Comparison of ENCODE assay signal across 11 mouse cellular contexts in the genomic region with DNA sequence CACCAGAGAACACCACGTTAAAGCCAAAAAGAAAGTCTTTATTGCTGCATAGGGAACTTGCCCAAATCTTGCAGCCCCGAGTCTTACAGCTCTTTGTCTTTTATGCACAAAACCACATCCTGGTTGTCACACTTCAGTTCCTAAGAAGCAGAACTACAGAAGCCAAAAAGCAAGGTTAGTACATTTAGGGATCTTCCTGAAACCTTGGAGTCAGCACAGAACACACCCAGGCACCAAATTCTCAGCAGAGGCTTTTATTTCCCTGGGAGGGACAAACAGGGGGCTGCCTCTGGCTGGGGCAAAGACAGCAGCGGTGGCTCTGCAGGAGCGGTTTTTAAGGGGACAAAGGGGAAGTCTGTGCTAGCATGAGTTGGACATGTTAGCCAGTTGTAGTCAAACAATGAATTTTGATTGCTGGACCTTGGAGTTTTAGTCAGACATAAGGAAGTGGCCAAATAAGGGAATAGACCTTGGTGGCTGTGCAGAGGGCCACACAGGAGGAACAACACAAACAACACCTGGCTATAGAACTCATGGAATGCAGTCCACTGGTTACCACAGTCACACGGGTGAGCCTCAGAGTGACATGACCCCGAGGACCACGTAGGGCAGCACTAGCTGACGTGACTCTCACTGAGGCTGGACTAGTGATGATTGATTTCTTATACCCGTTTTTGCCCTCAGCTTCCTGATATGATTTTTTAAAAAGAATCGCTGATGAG. TPM values are rescaled to one million over a fixed set of nuclear protein-coding genes. Genes with fewer than 3 reads are reported as not detected.
A peak's percentile ranks its signal among the peaks of the same experiment; 100 is the strongest.
DNase-seq lines count a peak whose midpoint lies in the region; ATAC-seq lines count a peak whose summit lies in the region.
"Had no signal": no experiment of that assay in that cellular context is flagged by ENCODE, and none has a peak within 500 bp of the region (broad histone marks: within the 10 kb centered on the region; RNA-seq: fewer than 3 reads in every experiment).

No protein-coding gene starts in this region.

- H3K9ac ChIP-seq in heart, embryonic 11.5 days (ENCODE audit: low read depth, low read length) = no peak overlapping the region
- H3K9ac ChIP-seq: embryonic facial prominence, embryonic 13.5 days; neural tube, embryonic 13.5 days had no signal

- H3K9me3 ChIP-seq in heart, embryonic 11.5 days (replicated peaks; ENCODE audit: control insufficient read depth, low read length) = no peaks in the 10 kb centered on the region
- no peaks in the 10 kb centered on the region for H3K9me3 ChIP-seq in midbrain, embryonic 10.5 days (replicated peaks)
- H3K9me3 ChIP-seq: embryonic facial prominence, embryonic 13.5 days; neural tube, embryonic 13.5 days had no signal

- ATAC-seq in heart, embryonic 11.5 days (replicated peaks; ENCODE audit: insufficient number of reproducible peaks, low FRiP score, low TSS enrichment) = no peak
- peak; percentile 72 for ATAC-seq in common myeloid progenitor, adult 5-6 weeks (replicated peaks; ENCODE audit: low read depth, poor library complexity, severe bottlenecking)

- H3K4me3 ChIP-seq in heart, embryonic 11.5 days (ENCODE audit: low read depth, low read length) = no peak overlapping the region
- H3K4me3 ChIP-seq in midbrain, embryonic 10.5 days = no peak overlapping the region
- H3K4me3 ChIP-seq: embryonic facial prominence, embryonic 13.5 days; neural tube, embryonic 13.5 days had no signal

- no peaks in the 10 kb centered on the region; the same call in 1 of the 2 replicates for H3K27me3 ChIP-seq in heart, embryonic 11.5 days (ENCODE audit: control insufficient read depth, insufficient read depth, low read length)
- no peaks in the 10 kb centered on the region for H3K27me3 ChIP-seq in midbrain, embryonic 10.5 days (ENCODE audit: low read depth, poor library complexity, severe bottlenecking)
- H3K27me3 ChIP-seq: embryonic facial prominence, embryonic 13.5 days; neural tube, embryonic 13.5 days had no signal

- DNase-seq in heart, adult 11 months = peak; percentile 89
- DNase-seq in B cell, adult 2 months = peak; percentile 66 to 70
- peak; percentile 32 to 64 for DNase-seq in natural killer cell, adult 2 months (ENCODE audit: low spot score in 2 of 2)
- no peak for DNase-seq in midbrain, embryonic 10.5 days (ENCODE audit: low spot score)
- no peak for DNase-seq in kidney, postnatal 14 days
- no peak for DNase-seq in frontal cortex, postnatal 25 days (ENCODE audit: low spot score in 2 of 2)
- DNase-seq: cerebellum, adult 11 months had no signal

- no peak overlapping the region for H3K4me2 ChIP-seq in heart, embryonic 11.5 days
- H3K4me2 ChIP-seq: embryonic facial prominence, embryonic 13.5 days; neural tube, embryonic 13.5 days had no signal

- H3K4me1 ChIP-seq in heart, embryonic 11.5 days (ENCODE audit: control insufficient read depth, insufficient read depth, low read length) = no peaks in the 10 kb centered on the region
- H3K4me1 ChIP-seq in midbrain, embryonic 10.5 days = peaks cover 13% of the 10 kb centered on the region
- H3K4me1 ChIP-seq: embryonic facial prominence, embryonic 13.5 days had no signal

- WGBS in heart, embryonic 11.5 days (ENCODE audit: insufficient replicate concordance) = 61% methylated on average over 10 of the region's 10 CpGs
- WGBS in midbrain, embryonic 10.5 days = 71% methylated on average over 10 of the region's 10 CpGs

- no peak overlapping the region for H3K27ac ChIP-seq in heart, embryonic 11.5 days (ENCODE audit: low read depth, low read length)
- H3K27ac ChIP-seq in midbrain, embryonic 10.5 days (replicated peaks) = no peak overlapping the region
- H3K27ac ChIP-seq: embryonic facial prominence, embryonic 13.5 days; neural tube, embryonic 13.5 days had no signal

- no peaks in the 10 kb centered on the region for H3K36me3 ChIP-seq in heart, embryonic 11.5 days (ENCODE audit: control insufficient read depth, insufficient read depth, low read length)
- no peaks in the 10 kb centered on the region for H3K36me3 ChIP-seq in midbrain, embryonic 10.5 days
- H3K36me3 ChIP-seq: embryonic facial prominence, embryonic 13.5 days; neural tube, embryonic 13.5 days had no signal

RNA-seq across cellular contexts. Expression of a gene that starts 53.0 kb away (rescaled TPM):
- 0.21 and 0.30 TPM in 2 replicates for polyA plus RNA-seq in heart, embryonic 11.5 days (2014; fragmentation: Nextera tagmentation; extraction: Ambion mirVana)
- total RNA-seq in common myeloid progenitor, adult 5-6 weeks (2017) = not detected in 2 replicates
- polyA plus RNA-seq in midbrain, embryonic 10.5 days (2016; fragmentation: Nextera tagmentation; extraction: Ambion mirVana) = not detected in 2 replicates
- polyA plus RNA-seq: embryonic facial prominence, embryonic 13.5 days had no signal

Comparison
In these comparisons a context has a peak if more than half of its experiments do, and no peak if none do; other contexts are left out.
1. DNase-seq: peak in heart, adult 11 months (single experiment), B cell, adult 2 months (2 of 2) and natural killer cell, adult 2 months (2 of 2); none in midbrain, embryonic 10.5 days (single experiment), kidney, postnatal 14 days (single experiment) and frontal cortex, postnatal 25 days (0 of 2).